Mouse (Mus musculus) cerebellum, postnatal 14 days (tissue): Measurements from ENCODE around the gene Hadh.

Experiments used
- DNase-seq, 2 experiments: peaks; one replicate each; pipeline ENCODE4 v3.0.0; 2021; ENCODE audit warnings: mixed read lengths in 2 of 2

Hadh gene

DNA sequence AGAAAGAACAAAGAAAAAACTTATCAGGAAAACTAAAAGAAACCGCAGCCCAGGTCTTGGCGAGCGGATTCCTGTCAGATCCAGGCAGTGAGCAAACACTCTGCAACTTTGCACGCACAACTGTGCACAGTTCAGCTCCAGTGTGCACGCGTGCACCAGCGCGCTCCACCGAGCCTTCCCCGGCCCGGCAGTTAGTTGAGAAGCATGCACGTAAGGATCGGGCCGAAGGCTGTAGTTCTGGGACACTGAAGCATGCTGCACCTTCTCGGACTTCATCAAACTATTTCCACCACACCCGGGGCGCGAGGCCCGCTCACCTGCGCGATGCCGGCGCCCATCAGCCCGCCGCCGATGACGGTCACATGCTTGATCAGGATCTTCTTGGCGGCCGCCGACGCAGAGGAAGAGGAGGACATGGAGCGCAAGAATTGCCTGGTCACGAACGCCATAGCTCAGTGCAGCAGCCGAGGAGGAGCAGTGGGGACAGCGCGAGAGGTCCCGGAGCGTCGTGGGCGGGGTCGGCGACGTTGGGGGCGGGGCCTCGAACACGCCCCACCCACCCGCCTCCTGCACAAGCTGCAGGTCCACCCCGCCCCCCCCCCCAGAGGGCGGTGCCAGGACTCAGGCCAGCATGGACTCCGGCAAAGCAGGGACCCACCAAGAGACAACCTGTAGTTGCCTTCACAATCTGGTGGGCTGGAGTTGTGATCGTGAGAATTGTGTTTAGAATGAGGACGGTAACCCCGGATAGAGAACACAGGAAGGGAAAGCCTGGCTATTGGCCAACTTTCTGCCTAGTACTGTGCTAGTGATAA is at the start of gene Hadh:
Gene Hadh, minus strand, starts transcription at position 543 of the 815 bp plus-strand sequence.
- DNase-seq = peak; percentile 80 to 84

DNA sequence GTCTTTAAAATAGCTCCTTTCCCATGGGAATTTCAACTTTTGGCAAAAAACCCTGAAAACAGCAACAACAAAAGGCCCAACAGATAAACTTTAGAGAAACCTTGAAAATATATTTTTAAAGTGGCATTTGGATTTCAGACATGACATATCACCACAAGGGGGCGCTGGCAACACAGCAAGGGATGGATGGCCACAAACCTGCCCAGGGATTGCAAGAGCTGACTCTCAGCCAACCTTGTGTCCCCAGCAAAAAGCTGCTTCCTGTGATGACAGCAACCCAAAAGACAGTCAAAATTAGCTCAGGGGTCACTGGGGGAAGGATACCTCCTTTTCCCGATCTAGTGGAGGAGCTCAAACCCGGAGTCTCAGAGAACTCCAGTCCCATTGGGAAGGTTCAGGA is 48.3 kb upstream of the Hadh start:
- DNase-seq = peak; percentile 88 to 94

DNA sequence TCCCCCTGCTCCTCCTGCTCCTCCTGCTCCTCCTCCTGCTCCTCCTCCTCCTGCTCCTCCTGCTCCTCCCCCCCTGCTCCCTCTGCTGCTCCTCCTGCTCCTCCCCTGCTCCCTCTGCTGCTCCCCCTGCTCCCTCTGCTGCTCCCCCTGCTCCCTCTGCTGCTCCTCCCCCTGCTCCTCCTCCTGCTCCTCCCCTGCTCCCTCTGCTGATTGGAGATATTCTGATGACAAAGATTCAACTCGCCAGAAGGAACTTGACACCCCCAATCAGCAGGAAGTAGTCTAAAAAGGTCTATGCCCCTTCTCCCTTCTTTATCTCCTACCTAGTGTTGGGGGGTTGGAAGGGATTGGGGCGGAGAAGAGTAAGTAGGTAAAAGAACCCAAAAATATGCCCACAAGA is 46.3 kb upstream of the Hadh start:
- DNase-seq = no peak

DNA sequence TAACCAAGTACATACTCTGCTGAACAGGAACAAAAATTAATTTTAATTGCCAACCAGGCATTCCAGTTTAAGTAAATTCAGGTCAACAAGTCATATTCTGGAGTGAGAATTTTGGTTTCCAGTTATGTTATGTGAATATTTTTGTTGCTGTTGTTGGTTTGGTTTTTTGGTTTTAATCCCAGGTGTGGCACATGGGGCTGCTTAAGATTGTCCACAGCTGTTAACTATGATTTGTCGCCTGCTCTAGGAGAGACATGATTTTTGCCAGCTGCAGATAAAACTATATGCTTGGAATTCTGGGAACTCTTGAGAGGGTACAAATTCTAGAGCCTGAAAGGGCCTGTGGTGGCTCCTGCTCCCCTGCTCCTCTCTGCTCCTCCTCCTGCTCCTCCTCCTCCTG is 45.2 kb upstream of the Hadh start:
- DNase-seq = no peak

DNA sequence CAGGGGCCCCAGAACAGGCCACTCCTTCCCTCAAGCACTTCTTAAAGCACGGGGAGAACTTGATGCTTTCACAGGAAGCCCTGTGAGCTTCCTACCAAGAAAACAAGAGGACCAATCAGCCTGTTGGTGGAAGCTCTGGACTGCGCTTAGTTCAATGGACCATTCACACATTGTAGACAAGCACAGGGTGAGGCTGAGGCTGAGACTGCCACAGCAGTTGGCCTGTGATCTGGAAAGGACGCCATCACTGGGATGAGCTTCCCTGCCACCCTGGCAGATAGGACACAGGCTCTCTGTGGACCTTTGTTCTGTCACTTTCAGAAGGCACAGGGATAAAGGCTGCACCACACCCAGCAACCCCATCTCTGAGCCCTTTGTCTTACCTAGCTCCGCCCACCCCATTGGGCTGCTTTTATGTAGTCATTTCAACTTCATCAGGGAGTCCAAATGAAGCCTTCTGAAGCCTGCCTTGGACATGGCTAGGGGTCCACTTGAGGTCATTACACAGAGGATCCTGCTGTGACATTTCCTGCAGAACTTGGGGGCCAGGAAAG is 44.1 kb upstream of the Hadh start:
- DNase-seq = no peak

DNA sequence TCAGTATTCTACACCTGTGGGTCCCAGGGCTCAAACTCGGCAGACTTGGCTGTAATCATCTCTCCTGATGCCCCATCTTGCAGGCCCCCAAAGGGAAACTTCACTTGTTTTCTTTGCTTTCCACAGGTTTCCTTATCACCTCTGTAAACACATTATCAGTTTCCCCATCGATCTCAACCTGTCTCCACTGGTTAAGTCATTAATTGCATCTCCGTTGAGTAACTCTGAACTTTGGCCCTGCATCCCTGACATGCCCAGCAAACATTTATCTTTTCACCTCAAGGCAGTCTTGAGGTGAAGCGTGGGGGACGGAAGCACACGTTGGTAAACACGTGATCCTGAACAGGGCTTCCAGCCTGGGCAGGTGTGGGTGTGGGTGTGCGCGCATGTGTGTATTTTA is 40.4 kb upstream of the Hadh start:
- DNase-seq = no peak

DNA sequence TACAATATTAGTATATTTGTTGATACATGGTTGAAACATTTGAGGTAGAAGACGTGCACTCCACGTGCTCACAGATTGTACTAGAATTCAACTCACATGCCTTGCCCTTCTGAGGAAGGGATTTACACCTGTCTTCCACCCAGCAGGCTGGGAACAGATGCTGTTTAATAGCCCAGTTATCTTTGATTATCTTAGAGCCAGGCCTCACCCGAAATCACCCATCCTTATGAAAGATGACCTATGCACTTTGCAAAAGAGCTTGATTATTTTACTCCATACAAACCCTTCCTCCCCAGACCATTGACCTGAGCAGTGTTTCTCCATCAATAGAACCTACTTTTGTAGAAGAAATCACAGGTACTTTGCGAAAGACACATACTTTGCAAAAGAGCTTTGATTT is 38.7 kb upstream of the Hadh start:
- no peak for DNase-seq

DNA sequence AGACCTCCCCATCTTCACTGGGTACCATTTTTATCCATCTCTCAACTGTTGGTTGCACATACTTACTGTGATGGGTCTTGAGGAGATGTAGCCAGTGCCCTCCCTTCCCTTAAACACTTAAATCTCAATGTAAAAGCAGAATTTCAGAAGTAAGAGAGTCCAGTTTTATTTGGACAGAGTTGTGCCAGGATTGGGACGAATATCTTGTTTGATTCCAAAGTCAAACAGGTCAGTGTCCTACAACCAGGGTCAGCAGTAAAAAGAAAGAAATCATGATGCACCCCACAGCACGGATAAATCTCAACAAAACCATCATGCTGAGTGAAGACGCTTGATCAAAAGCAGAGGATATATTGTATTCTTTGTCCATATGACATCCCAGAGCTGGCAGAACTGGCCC is 35.9 kb upstream of the Hadh start:
- DNase-seq = no peak

DNA sequence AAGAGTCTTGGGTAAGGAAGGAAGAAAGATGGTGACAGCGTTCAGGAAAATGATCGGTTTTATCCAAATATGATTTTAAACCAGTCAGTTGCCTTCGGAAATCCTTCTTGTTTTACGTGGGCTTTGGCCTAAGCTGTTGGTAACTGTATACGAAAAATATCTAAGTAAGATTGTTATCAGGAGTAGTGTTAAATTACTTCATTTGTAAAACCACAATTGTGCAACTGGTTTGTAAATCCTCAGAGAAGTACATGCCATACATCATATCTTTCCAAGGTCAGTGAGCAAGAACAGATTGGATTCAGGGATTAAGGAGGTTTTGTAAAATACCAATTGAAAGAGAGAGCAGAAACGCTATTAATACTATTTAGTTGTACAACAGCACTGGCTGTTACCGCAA is 34.4 kb upstream of the Hadh start:
- no peak for DNase-seq

DNA sequence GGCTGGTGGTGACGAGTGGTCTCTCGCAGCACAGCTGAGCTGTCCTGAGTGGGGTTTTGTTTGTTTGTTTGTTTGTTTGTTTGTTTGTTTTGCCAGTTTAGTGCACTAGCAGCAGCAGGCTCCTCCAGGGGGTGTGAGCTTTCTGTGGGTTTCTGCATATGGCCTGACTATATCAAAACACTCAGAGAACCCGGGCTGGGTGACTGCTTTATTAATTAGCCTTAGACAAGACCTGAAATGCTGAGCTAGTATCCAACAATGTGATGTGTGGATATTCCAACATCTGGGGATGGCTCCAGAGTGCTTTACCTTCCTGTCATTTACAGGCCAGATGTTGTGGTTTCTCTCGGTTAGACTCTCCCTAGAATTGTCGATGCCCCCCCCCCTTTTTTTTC is 31.4 kb upstream of the Hadh start:
- no peak for DNase-seq

DNA sequence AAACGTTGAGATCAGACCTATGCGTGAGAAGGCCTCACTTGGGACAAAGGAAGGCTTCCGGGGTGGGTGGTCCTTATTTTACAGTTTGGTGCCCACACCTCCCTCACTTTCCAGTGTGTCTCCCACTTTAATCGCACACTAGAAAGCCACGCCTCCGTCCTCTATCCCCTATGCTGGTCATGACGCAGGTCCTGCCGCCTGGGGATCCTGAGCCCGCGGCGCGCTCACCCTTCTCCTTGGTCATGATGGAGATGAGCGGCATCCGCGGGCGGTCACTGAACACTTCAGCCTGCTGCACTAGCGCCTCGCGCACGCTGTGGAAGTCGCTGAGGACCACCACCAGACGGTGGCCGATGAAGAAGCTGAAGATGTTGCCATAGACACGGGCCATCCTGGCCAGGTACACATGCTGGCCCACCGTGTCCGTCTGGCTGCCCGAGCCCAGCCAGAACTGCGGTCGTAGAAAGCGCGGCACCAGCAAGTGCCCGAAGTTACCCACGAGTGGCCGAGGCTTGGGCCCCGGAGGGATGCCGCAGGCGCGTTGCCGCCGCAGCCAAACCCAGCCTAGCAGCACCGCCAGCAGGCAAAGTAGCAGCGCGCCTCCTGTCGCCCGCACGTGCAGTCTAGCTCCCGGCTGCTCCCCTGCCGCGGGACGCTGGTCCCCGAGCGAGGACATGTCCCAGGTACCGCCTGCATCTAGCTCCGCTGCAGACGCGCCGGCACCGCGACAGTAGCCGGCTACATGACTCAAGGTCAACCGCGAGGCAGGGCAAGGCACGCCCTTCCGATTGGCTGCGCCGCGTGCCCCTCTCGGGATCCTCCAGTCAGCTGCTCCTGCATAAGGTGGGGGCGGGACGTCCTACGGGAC is 30.8 kb upstream of the Hadh start, which contains the start of gene Cyp2u1:
Gene Cyp2u1, minus strand, starts transcription at position 776 of the 868 bp plus-strand sequence.
- peak; percentile 93 to 94 for DNase-seq

DNA sequence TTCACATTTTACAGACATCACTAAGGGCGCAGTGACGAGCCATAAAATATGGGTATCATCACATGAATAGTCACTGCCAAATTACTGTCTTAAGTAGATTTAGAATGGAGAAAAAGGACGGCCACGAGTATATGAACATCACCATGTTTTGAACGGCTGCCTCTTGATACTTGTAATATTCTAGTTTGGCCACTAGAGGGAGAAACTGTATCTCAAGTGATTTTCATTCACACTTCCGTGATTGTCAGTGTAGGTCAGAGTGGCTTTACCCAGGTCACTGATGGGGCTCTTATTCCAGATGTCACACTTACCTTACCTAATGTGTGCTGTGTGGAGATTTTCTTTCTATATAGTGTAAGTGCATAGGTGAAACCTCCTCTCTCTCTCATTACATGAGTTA is 28.0 kb upstream of the Hadh start:
- peak in 1 of 2 experiments; percentile 41 for DNase-seq

DNA sequence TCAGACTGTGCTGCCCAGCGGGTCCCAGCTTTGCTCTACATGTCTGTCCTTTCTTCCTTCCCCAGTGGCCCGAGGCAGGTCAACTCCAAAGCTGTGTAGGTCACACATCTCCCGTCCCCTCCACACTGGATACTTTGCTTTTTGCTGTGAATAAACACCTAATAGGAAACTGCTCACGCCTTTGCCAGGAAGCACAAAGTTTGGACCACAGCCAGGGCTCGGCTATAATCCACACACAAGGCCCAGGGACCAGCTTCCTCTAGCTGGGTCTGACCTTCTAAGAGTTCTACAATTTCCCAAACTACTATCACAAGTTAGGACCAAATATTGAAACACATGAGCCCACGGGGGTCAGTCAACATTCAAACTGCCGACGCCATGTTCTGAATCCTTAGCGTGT is 27.2 kb upstream of the Hadh start:
- no peak for DNase-seq

DNA sequence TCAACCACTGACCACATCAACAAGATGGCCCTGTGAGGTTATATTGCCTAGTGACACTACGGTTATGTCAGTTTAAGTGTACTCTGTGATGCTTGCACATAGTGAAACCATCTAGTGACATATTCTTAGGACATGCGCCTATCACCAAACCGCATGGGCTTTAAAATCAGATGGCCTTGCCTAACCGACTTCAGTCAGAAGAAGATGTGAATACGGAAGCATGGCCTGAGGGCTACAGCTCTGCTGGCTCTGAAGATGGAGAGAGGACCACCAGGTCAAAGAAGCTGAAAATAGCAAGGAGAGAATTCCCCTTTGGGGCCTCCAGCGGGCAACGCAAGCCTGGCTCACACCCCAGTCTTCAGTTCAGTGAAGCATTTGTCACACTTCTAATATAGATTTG is 25.0 kb upstream of the Hadh start:
- DNase-seq = no peak

DNA sequence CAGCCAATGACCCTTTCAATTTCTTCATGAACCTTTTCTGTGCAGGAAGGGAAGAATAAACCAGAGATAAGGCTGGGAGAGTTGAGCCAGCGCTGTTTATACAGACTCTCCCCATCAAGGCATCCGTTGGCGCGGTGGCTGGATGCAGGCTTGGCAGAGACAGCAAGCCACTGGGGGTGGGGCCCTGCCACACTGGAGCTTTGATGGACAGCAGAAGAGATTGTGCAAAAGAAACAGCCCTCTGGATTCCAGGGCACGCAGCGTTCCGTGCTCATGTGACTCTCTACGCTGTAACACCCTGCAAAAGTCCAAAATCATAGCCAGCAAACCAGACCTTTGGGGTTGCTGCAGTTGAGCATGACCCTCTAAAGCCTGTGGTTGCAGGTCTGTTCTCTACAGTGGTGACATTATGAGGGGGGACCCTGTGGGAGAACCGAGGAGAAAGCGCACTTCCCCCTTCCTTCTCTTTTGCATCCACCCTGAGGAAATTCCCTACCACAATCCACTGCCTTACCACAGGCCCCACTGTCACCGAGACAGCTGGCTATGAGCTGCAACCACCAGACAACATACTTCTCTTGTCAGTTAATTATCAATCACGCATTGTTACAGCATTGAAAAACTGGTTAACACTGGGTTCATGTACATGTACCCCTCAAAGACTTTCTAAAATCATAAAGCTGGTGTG is 23.8 kb upstream of the Hadh start:
- DNase-seq = no peak

DNA sequence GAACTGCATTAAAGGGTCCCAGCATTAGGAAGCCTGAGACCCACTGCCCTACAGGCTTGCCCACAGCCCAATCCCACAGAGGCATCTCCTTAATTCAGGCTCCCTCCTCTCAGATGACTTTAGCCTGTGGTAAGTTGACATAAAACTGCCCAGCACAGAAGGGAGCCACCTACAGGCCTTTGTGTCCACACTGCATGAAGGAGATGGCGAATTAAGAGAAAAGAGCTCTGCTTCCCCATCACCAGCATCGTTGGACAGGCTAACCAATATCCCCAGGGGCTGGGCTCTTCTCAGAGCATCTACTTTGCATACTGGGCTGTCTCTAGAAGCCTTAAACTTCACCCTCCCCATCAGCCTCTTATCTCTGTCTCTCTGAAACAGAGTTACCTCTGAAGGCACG is 22.6 kb upstream of the Hadh start:
- no peak for DNase-seq

DNA sequence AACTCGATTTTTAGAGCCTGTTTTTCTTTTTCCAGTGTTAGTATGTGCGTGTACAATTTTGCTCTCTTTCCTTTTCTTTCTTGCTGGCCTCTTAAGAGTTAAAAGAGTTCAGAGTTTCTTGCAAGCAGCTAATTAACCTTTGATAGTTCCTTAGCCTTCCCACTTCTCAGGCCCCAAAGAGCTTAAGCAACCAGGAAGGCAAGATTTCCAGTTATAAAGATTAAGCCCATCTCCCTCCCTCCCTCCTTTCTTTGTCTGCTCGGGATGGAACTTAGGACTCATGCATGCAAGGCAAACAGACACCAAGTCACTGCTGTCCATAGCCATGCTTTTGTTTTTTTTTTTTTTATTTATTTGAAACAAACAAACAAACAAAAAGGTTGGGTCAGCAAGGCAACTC is 21.1 kb upstream of the Hadh start:
- DNase-seq = no peak

DNA sequence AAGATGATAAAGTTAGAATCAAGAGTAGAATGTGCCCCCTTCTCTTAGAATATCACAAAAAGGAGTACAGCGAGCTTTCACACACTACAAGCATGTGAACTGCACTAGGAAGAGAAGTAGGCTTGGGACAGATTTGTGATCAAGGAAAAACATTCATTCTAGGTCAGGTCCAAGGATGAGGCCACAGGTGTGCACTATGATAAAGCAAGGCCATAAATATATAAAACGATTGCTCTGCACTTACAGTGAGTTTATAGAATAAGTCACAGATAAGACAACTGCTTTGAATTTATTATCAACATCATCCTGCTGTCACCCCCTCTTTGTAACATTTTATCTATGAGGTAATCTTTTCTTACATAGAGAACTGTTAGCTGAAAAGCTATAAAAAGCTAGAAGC is 20.4 kb upstream of the Hadh start:
- DNase-seq = no peak

DNA sequence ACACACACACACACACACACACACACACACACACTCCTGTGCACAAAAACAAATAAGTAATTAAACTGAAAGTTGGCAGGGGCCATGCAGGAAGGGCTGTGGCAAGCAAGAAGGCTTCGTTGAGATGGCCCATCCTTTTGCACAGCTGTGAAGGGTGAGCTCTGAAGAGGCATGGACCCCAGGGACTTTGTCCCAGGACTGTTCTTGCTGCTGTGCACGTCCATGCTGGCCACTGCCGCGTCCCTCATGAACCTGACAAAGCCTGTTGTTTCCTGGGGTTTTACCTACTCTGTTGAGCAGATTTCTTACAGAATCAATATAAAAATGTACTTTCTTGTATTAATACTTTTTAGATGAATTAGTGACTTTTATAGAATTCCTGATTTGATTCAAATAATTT is 20.0 kb upstream of the Hadh start:
- no peak for DNase-seq

DNA sequence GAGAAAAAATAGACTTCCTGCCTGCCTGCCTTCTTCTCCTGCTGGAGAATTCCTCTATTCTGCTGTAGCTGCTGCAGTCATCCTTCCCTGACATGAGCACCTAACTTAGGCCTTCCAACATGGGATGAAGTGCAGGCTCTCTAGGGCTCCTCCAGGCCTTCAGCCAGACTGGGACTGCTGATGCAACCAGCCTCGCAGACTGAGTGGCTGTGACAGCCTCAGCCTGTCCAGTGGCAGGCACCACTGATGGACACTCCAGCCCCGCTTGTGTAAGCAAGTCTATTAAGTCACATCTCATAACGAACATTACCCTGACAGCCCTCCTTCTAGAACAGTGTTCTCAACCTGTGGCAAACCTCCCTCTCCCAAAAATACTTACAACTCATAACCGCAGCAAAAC is 2.2 kb upstream of the Hadh start:
- no peak for DNase-seq

DNA sequence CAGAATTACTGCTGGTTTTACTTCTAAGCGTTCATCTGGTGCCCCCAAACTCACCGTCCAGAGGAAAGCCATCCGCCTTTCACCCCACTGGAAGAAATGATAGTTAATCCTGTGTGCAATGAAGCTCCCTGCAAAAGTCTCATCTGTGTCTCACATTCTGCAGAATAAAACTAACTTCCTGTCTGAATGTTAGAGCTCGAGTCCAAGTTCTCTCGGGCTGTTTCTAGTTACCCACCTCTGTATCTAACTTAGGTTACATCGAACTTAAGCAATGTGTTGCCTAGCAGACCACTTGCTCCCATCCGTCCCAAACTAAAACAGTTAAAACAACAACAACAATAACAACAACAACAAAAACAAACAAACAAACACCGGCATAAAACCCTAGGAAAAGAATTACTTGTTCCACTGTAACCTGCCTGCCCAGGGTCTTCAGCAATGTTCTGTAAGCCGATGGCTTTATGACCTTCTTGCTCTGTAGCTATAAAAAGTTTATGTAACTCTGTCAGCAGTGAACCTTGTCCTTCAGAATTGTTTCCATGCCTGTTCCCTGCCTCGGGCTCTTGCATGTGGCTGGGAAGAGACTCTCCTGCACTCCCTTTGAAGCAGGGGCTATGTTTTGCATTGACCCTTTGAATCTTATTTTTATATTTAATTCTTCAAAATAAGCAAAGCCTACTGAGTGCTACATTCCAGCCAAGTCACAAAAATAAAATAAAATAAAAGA is 636 bp upstream of the Hadh start:
- no peak for DNase-seq

DNA sequence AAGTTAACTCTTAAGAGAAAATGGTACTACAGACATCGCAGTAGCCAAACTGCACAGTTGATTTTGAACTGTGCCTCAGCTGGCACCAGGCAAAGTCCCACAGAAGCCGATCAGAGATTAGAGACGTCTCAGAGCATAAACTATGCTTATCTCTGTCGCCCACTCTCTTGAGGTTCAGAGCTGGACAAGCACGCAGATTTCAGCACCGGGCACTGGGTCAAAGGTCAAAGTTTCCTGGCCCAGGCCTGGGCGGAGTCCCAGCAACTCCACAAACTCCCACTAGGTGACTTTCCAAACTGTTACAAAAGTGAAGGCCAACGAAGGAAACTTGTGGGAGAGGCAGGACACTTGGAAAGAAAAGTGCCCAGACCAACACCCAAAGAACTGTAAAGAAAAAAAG is 744 bp downstream of the Hadh start:
- DNase-seq = peak in 1 of 2 experiments; percentile 22

DNA sequence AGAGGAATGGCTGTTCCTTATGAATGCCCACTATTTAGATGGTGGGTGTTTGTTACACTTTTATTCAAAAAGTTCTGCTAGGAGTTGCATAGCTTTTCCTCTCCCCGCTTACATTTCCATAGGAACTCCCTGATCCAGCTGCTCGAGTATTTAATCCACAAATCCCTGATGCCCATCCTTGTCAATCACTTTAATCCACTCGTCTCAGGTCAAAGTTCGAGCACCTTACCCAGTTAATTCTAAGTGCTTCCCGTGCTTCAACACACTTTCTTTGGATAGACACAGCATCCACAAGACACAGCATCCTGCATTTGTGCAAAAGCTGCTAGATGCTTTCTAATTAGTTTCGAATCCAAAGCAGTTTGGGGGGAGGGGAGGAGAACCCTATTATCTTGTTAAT is 1.5 kb downstream of the Hadh start:
- no peak for DNase-seq
